Mouse (Mus musculus) thymus, postnatal 4 days (tissue): ENCODE measurements around the gene Rgp1.
"Not testable (repeated sequence)": the region's sequence is repeated elsewhere in the genome, so short reads cannot be mapped to it uniquely, and the experiment has no call there.

Source experiments
- DNase-seq: peaks from one replicate; pipeline ENCODE4 v3.0.0; 2021

The Rgp1 gene

GRCm38 (mm10) chr4:43578376-43579204 lies at the start of gene Rgp1, which contains the start of gene Gba2:
Gene Rgp1, plus strand, starts transcription at chr4:43578715.
Gene Gba2, minus strand, starts transcription at chr4:43578873.
- DNase-seq, result peak; percentile 89

GRCm38 (mm10) chr4:43530081-43530501 lies 48.4 kb upstream of the Rgp1 start:
- DNase-seq, result no peak

- DNase-seq, result peak; percentile 92
Measured at GRCm38 (mm10) chr4:43530581-43530980, 47.9 kb upstream of the Rgp1 start.

GRCm38 (mm10) chr4:43533270-43533669 lies 45.2 kb upstream of the Rgp1 start:
- DNase-seq, result no peak

- DNase-seq, result no peak
Measured at GRCm38 (mm10) chr4:43535628-43536027, 42.9 kb upstream of the Rgp1 start.

- DNase-seq, result no peak
Measured at GRCm38 (mm10) chr4:43536031-43536430, 42.5 kb upstream of the Rgp1 start.

GRCm38 (mm10) chr4:43542044-43542443 lies 36.5 kb upstream of the Rgp1 start:
- no peak for DNase-seq

- no peak for DNase-seq
Measured at GRCm38 (mm10) chr4:43546375-43547047, 32.0 kb upstream of the Rgp1 start.

GRCm38 (mm10) chr4:43547160-43547559 lies 31.4 kb upstream of the Rgp1 start:
- DNase-seq, result no peak

- no peak for DNase-seq
Measured at GRCm38 (mm10) chr4:43549055-43549454, 29.5 kb upstream of the Rgp1 start.

- not testable (repeated sequence) for DNase-seq
Measured at GRCm38 (mm10) chr4:43551854-43552253, 26.7 kb upstream of the Rgp1 start.

- DNase-seq, result no peak
Measured at GRCm38 (mm10) chr4:43552437-43552836, 26.1 kb upstream of the Rgp1 start.

GRCm38 (mm10) chr4:43553891-43554290 lies 24.6 kb upstream of the Rgp1 start:
- no peak for DNase-seq

GRCm38 (mm10) chr4:43555926-43556325 lies 22.6 kb upstream of the Rgp1 start:
- DNase-seq, result no peak

GRCm38 (mm10) chr4:43558028-43558630 lies 20.4 kb upstream of the Rgp1 start:
- DNase-seq, result no peak

GRCm38 (mm10) chr4:43558631-43559356 lies 19.7 kb upstream of the Rgp1 start:
- DNase-seq, result peak; percentile 79

- DNase-seq, result no peak
Measured at GRCm38 (mm10) chr4:43559519-43560242, 18.8 kb upstream of the Rgp1 start.

- DNase-seq, result peak; percentile 33
Measured at GRCm38 (mm10) chr4:43560243-43560611, 18.3 kb upstream of the Rgp1 start.

- peak; percentile 24 for DNase-seq
Measured at GRCm38 (mm10) chr4:43560976-43561375, 17.5 kb upstream of the Rgp1 start.

GRCm38 (mm10) chr4:43561436-43561996 lies 17.0 kb upstream of the Rgp1 start:
- DNase-seq, result no peak

- DNase-seq, result peak; percentile 94
Measured at GRCm38 (mm10) chr4:43561997-43562768, 16.3 kb upstream of the Rgp1 start, which contains the start of the genes Creb3 and Tln1. Gene Creb3, plus strand, starts transcription at chr4:43562332. Gene Tln1, minus strand, starts transcription at chr4:43562691.
